ENCODE assay signal across 20 mouse cellular contexts in the genomic region with DNA sequence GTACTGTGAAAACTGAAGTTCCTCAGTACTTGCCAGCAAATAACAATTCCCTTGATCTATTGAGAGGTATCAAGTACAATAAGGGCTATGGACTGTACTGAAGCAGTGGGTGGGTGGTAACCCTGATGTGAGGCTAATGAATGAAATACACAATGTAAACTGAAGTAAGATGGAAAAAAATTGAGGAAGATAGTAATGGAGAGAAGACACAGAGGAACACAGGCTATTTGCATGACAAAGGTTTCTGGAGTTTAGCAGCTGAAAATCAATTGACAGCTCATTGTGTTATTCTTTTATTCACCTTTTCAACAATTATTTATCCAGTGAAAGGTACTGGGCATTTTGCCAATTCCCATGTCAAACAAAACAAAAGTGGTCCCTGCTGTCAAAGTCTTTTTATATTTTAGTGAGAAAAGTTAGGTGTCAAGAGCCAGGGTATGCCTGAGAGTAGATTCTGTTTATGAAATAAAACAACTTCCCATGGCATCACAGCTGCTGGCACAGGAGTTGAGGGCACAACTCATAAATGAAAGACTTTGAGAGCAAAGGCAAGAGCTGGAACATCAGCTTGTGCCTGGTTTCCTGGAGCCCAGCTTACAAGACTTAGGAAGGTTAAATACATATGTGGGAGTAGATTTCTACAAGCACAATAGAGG.
DNase-seq lines count a peak whose midpoint lies in the region; ATAC-seq and TF ChIP-seq lines count a peak whose summit lies in the region.
"Had no signal": no experiment of that assay in that cellular context is flagged by ENCODE, and none has a peak within 500 bp of the region (broad histone marks: within the 10 kb centered on the region; RNA-seq: fewer than 3 reads in every experiment).

No protein-coding gene starts in this region.

- no peak for DNase-seq in neural tube, embryonic 11.5 days (ENCODE audit: low spot score)
- no peak for DNase-seq in neural tube, embryonic 10.5 days (ENCODE audit: extremely low spot score, low spot score)
- peak; percentile 4 for DNase-seq in midbrain, postnatal 0 days (ENCODE audit: low spot score)
- no peak for DNase-seq in kidney, adult 18-20 months
- DNase-seq: adrenal gland, adult 2 months; cerebellum, adult 9-11 months; gastrocnemius, adult 2 months; heart, adult 18-20 months; heart, postnatal 36 days; lung, adult 2 months; lung, postnatal 4 days; spleen, adult 18-20 months; thymus, postnatal 25 days had no signal

- 0 out of 2 replicates have a peak, but pooled peaks have one; percentile 43 for ATAC-seq in neural tube, embryonic 11.5 days (ENCODE audit: insufficient read depth, low FRiP score, low TSS enrichment)
- ATAC-seq in forebrain, embryonic 13.5 days, result peak; percentile 85
- peak; percentile 61; the same call in 1 of the 2 replicates for ATAC-seq in hindbrain, embryonic 16.5 days
- ATAC-seq in midbrain, postnatal 0 days (ENCODE audit: low FRiP score), result no peak
- no peak for ATAC-seq in kidney, embryonic 15.5 days (replicated peaks; ENCODE audit: low FRiP score)
- ATAC-seq: intestine, embryonic 15.5 days; liver, embryonic 12.5 days had no signal

- no peaks in the 10 kb centered on the region for H3K36me3 ChIP-seq in neural tube, embryonic 11.5 days (ENCODE audit: control insufficient read depth, insufficient read depth, low read length)
- H3K36me3 ChIP-seq in forebrain, embryonic 13.5 days (ENCODE audit: poor library complexity, severe bottlenecking), result no peaks in the 10 kb centered on the region
- no peaks in the 10 kb centered on the region for H3K36me3 ChIP-seq in hindbrain, embryonic 16.5 days (ENCODE audit: control insufficient read depth, insufficient read depth, low read length)
- no peaks in the 10 kb centered on the region for H3K36me3 ChIP-seq in midbrain, postnatal 0 days (ENCODE audit: insufficient read depth, low read length)
- no peaks in the 10 kb centered on the region for H3K36me3 ChIP-seq in kidney, embryonic 15.5 days
- H3K36me3 ChIP-seq: intestine, embryonic 15.5 days; limb, embryonic 12.5 days; liver, embryonic 12.5 days; neural tube, embryonic 13.5 days had no signal

- no peak overlapping the region for H3K4me2 ChIP-seq in neural tube, embryonic 11.5 days (ENCODE audit: low read depth)
- no peak overlapping the region for H3K4me2 ChIP-seq in forebrain, embryonic 13.5 days
- no peak overlapping the region for H3K4me2 ChIP-seq in hindbrain, embryonic 16.5 days (ENCODE audit: low read length)
- no peak overlapping the region for H3K4me2 ChIP-seq in midbrain, postnatal 0 days (ENCODE audit: low read depth, low read length, poor library complexity, severe bottlenecking)
- H3K4me2 ChIP-seq in kidney, embryonic 15.5 days, result no peak overlapping the region
- H3K4me2 ChIP-seq: intestine, embryonic 15.5 days; limb, embryonic 12.5 days; liver, embryonic 12.5 days; neural tube, embryonic 13.5 days had no signal

- H3K27ac ChIP-seq in neural tube, embryonic 11.5 days (ENCODE audit: low read depth, low read length), result no peak overlapping the region
- peak overlapping the region; percentile 16; the same call in 1 of the 2 replicates for H3K27ac ChIP-seq in forebrain, embryonic 13.5 days
- no peak overlapping the region for H3K27ac ChIP-seq in hindbrain, embryonic 16.5 days (ENCODE audit: low read depth, low read length)
- H3K27ac ChIP-seq in midbrain, postnatal 0 days (ENCODE audit: low read depth, low read length), result no peak overlapping the region
- H3K27ac ChIP-seq in kidney, embryonic 15.5 days, result no peak overlapping the region
- H3K27ac ChIP-seq: gastrocnemius, adult 2 months; intestine, embryonic 15.5 days; limb, embryonic 12.5 days; liver, embryonic 12.5 days; neural tube, embryonic 13.5 days had no signal

- no peaks in the 10 kb centered on the region for H3K4me1 ChIP-seq in neural tube, embryonic 11.5 days (ENCODE audit: control insufficient read depth, insufficient read depth, low read length)
- peaks cover 9% of the 10 kb centered on the region; the same call in 1 of the 2 replicates for H3K4me1 ChIP-seq in forebrain, embryonic 13.5 days
- no peaks in the 10 kb centered on the region for H3K4me1 ChIP-seq in hindbrain, embryonic 16.5 days (ENCODE audit: control insufficient read depth, insufficient read depth, low read depth, low read length)
- no peaks in the 10 kb centered on the region for H3K4me1 ChIP-seq in midbrain, postnatal 0 days (ENCODE audit: insufficient read depth, low read length)
- H3K4me1 ChIP-seq in kidney, embryonic 15.5 days, result no peaks in the 10 kb centered on the region
- H3K4me1 ChIP-seq: intestine, embryonic 15.5 days; limb, embryonic 12.5 days; liver, embryonic 12.5 days; neural tube, embryonic 13.5 days had no signal

- no peak overlapping the region for H3K4me3 ChIP-seq in neural tube, embryonic 11.5 days (ENCODE audit: low read depth, low read length)
- H3K4me3 ChIP-seq in forebrain, embryonic 13.5 days, result no peak overlapping the region
- no peak overlapping the region for H3K4me3 ChIP-seq in hindbrain, embryonic 16.5 days (ENCODE audit: low read length)
- H3K4me3 ChIP-seq in midbrain, postnatal 0 days (ENCODE audit: low read depth, low read length), result no peak overlapping the region
- H3K4me3 ChIP-seq in kidney, embryonic 15.5 days (replicated peaks), result no peak overlapping the region
- H3K4me3 ChIP-seq: gastrocnemius, adult 2 months; intestine, embryonic 15.5 days; limb, embryonic 12.5 days; liver, embryonic 12.5 days; neural tube, embryonic 13.5 days had no signal

- no peaks in the 10 kb centered on the region for H3K27me3 ChIP-seq in neural tube, embryonic 11.5 days (ENCODE audit: control insufficient read depth, insufficient read depth, low read length)
- H3K27me3 ChIP-seq in forebrain, embryonic 13.5 days, result no peaks in the 10 kb centered on the region
- no peaks in the 10 kb centered on the region for H3K27me3 ChIP-seq in hindbrain, embryonic 16.5 days (replicated peaks; ENCODE audit: control insufficient read depth, insufficient read depth, low read length)
- no peaks in the 10 kb centered on the region for H3K27me3 ChIP-seq in midbrain, postnatal 0 days (ENCODE audit: insufficient read depth, low read length)
- H3K27me3 ChIP-seq in kidney, embryonic 15.5 days, result no peaks in the 10 kb centered on the region
- H3K27me3 ChIP-seq: intestine, embryonic 15.5 days; limb, embryonic 12.5 days; liver, embryonic 12.5 days; neural tube, embryonic 13.5 days had no signal

- no peaks in the 10 kb centered on the region for H3K9me3 ChIP-seq in neural tube, embryonic 11.5 days (ENCODE audit: control insufficient read depth, low read length)
- H3K9me3 ChIP-seq in forebrain, embryonic 13.5 days (replicated peaks), result no peaks in the 10 kb centered on the region
- no peaks in the 10 kb centered on the region for H3K9me3 ChIP-seq in hindbrain, embryonic 16.5 days (ENCODE audit: control insufficient read depth, low read length)
- no peaks in the 10 kb centered on the region for H3K9me3 ChIP-seq in midbrain, postnatal 0 days (ENCODE audit: low read length)
- H3K9me3 ChIP-seq in kidney, embryonic 15.5 days (replicated peaks), result no peaks in the 10 kb centered on the region
- H3K9me3 ChIP-seq: intestine, embryonic 15.5 days; limb, embryonic 12.5 days; liver, embryonic 12.5 days; neural tube, embryonic 13.5 days had no signal

- no peak overlapping the region for H3K9ac ChIP-seq in neural tube, embryonic 11.5 days (ENCODE audit: low read length)
- no peak overlapping the region for H3K9ac ChIP-seq in forebrain, embryonic 13.5 days
- H3K9ac ChIP-seq in hindbrain, embryonic 16.5 days (ENCODE audit: low read depth, low read length), result no peak overlapping the region
- H3K9ac ChIP-seq in midbrain, postnatal 0 days (replicated peaks; ENCODE audit: low read length, poor library complexity, severe bottlenecking), result no peak overlapping the region
- H3K9ac ChIP-seq in kidney, embryonic 15.5 days, result no peak overlapping the region
- H3K9ac ChIP-seq: intestine, embryonic 15.5 days; limb, embryonic 12.5 days; liver, embryonic 12.5 days; neural tube, embryonic 13.5 days had no signal

- no peak for TF ChIP-seq CTCF in midbrain, postnatal 0 days (IDR thresholded peaks at IDR 0.05)

Comparison
In these comparisons a context has a peak if more than half of its experiments do, and no peak if none do; other contexts are left out.
1. ATAC-seq: peak in neural tube, embryonic 11.5 days (single experiment), forebrain, embryonic 13.5 days (single experiment) and hindbrain, embryonic 16.5 days (single experiment); none in midbrain, postnatal 0 days (single experiment) and kidney, embryonic 15.5 days (single experiment).